Mouse (Mus musculus): ENCODE measurements around the gene Nfatc4. TPM values are rescaled to one million over a fixed set of nuclear protein-coding genes. Genes with fewer than 3 reads are reported as not detected.

Gene Nfatc4
- polyA plus RNA-seq, 1 experiment from 2014 or later = 39.9 TPM

- no peaks in the 10 kb centered on the region for H3K36me3 ChIP-seq
- no peak overlapping the region for H3K4me3 ChIP-seq (replicated peaks)
- WGBS = 31% methylated on average over 6 of the region's 6 CpGs
- H3K4me2 ChIP-seq = no peak overlapping the region
- no peaks in the 10 kb centered on the region for H3K9me3 ChIP-seq (replicated peaks)
- H3K27ac ChIP-seq = no peak overlapping the region
- peaks cover 56% of the 10 kb centered on the region for H3K4me1 ChIP-seq
- H3K27me3 ChIP-seq = peaks cover 50% of the 10 kb centered on the region
- no peak for ATAC-seq (replicated peaks; ENCODE audit: low FRiP score)
- H3K9ac ChIP-seq = no peak overlapping the region
Measured at GRCm38 (mm10) chr14:55785195-55785594, 37.7 kb upstream of the Nfatc4 start.

GRCm38 (mm10) chr14:55787731-55788130 is 35.2 kb upstream of the Nfatc4 start:
- no peaks in the 10 kb centered on the region for H3K36me3 ChIP-seq
- 0 out of 2 replicates have a peak overlapping the region, but pooled peaks have one; percentile 40 for H3K9ac ChIP-seq
- peak overlapping the region; percentile 83 for H3K4me2 ChIP-seq
- ATAC-seq (replicated peaks; ENCODE audit: low FRiP score) = no peak
- no peak overlapping the region for H3K27ac ChIP-seq
- peaks cover 38% of the 10 kb centered on the region for H3K4me1 ChIP-seq
- H3K9me3 ChIP-seq (replicated peaks) = no peaks in the 10 kb centered on the region
- peak overlapping the region; percentile 51 for H3K4me3 ChIP-seq (replicated peaks)
- WGBS = 31% methylated on average over 11 of the region's 11 CpGs
- H3K27me3 ChIP-seq = peaks cover 36% of the 10 kb centered on the region

- Histone ChIP-seq H3K4me3 (replicated peaks) (peak within 1 kb of the TSS; percentile 51), H3K9me3 (replicated peaks) (no peaks in the 10 kb centered on the region), H3K27ac (no peak within 1 kb of the TSS), H3K4me2 (peak within 1 kb of the TSS; percentile 83), H3K4me1 (peaks cover 31% of the 10 kb centered on the region), H3K27me3 (peaks cover 34% of the 10 kb centered on the region), H3K36me3 (no peaks in the 10 kb centered on the region), H3K9ac (peak within 1 kb of the TSS; percentile 40; the same call in 1 of the 2 replicates)
- WGBS = 3% methylated on average over 40 of the region's 40 CpGs
- ATAC-seq (replicated peaks; ENCODE audit: low FRiP score) = peak; percentile 19; the same call in 1 of the 2 replicates
Measured at GRCm38 (mm10) chr14:55788256-55789050, 34.5 kb upstream of the Nfatc4 start, which contains the start of gene Ripk3. Ripk3 (minus strand) TSS chr14:55788865.

GRCm38 (mm10) chr14:55793461-55793860 is 29.5 kb upstream of the Nfatc4 start:
- Histone ChIP-seq H3K9me3 (replicated peaks) (no peaks in the 10 kb centered on the region), H3K4me1 (peaks cover 16% of the 10 kb centered on the region)
- ATAC-seq (replicated peaks; ENCODE audit: low FRiP score) = no peak

GRCm38 (mm10) chr14:55793946-55794345 is 29.0 kb upstream of the Nfatc4 start:
- H3K36me3 ChIP-seq = no peaks in the 10 kb centered on the region
- no peak overlapping the region for H3K27ac ChIP-seq
- H3K9me3 ChIP-seq (replicated peaks) = no peaks in the 10 kb centered on the region
- H3K27me3 ChIP-seq = 0 out of 2 replicates have a peak, but pooled peaks cover 5% of the 10 kb centered on the region
- peaks cover 11% of the 10 kb centered on the region for H3K4me1 ChIP-seq
- no peak overlapping the region for H3K4me3 ChIP-seq (replicated peaks)
- WGBS = 45% methylated on average over 2 of the region's 2 CpGs
- H3K9ac ChIP-seq = no peak overlapping the region
- no peak overlapping the region for H3K4me2 ChIP-seq
- no peak for ATAC-seq (replicated peaks; ENCODE audit: low FRiP score)

More at GRCm38 (mm10) chr14:55793461-55793860, 29.5 kb upstream of the Nfatc4 start:
- H3K27me3 ChIP-seq = 0 out of 2 replicates have a peak, but pooled peaks cover 5% of the 10 kb centered on the region
- no peak overlapping the region for H3K9ac ChIP-seq
- no peak overlapping the region for H3K4me2 ChIP-seq
- WGBS = 54% methylated on average over 2 of the region's 2 CpGs
- no peak overlapping the region for H3K27ac ChIP-seq
- no peak overlapping the region for H3K4me3 ChIP-seq (replicated peaks)
- no peaks in the 10 kb centered on the region for H3K36me3 ChIP-seq

- Histone ChIP-seq H3K27me3 (no peaks in the 10 kb centered on the region), H3K4me1 (peaks cover 11% of the 10 kb centered on the region; the same call in 1 of the 2 replicates), H3K9ac (no peak overlapping the region), H3K4me3 (replicated peaks) (no peak overlapping the region), H3K9me3 (replicated peaks) (no peaks in the 10 kb centered on the region), H3K4me2 (no peak overlapping the region), H3K27ac (peak overlapping the region; percentile 22; the same call in 1 of the 2 replicates), H3K36me3 (no peaks in the 10 kb centered on the region)
- ATAC-seq (replicated peaks; ENCODE audit: low FRiP score) = no peak
- 71% methylated on average over 15 of the region's 15 CpGs for WGBS
Measured at GRCm38 (mm10) chr14:55795380-55796163, 27.4 kb upstream of the Nfatc4 start.

GRCm38 (mm10) chr14:55814885-55815284 is 8.1 kb upstream of the Nfatc4 start:
- peaks cover 5% of the 10 kb centered on the region; the same call in 1 of the 2 replicates for H3K4me1 ChIP-seq
- H3K4me2 ChIP-seq = peak overlapping the region; percentile 74
- peak; percentile 84 for ATAC-seq (replicated peaks; ENCODE audit: low FRiP score)
- peak overlapping the region; percentile 35; the same call in 1 of the 2 replicates for H3K9ac ChIP-seq
- H3K9me3 ChIP-seq (replicated peaks) = no peaks in the 10 kb centered on the region
- H3K36me3 ChIP-seq = no peaks in the 10 kb centered on the region
- H3K27ac ChIP-seq = peak overlapping the region; percentile 66
- 0 out of 2 replicates have a peak, but pooled peaks cover 4% of the 10 kb centered on the region for H3K27me3 ChIP-seq
- 24% methylated on average over 16 of the region's 16 CpGs for WGBS
- H3K4me3 ChIP-seq (replicated peaks) = peak overlapping the region; percentile 55

GRCm38 (mm10) chr14:55815310-55815751 is 7.6 kb upstream of the Nfatc4 start:
- Histone ChIP-seq H3K4me3 (replicated peaks) (peak overlapping the region; percentile 55), H3K36me3 (no peaks in the 10 kb centered on the region), H3K4me2 (peak overlapping the region; percentile 74), H3K27me3 (0 out of 2 replicates have a peak, but pooled peaks cover 4% of the 10 kb centered on the region), H3K4me1 (peaks cover 5% of the 10 kb centered on the region; the same call in 1 of the 2 replicates), H3K27ac (peak overlapping the region; percentile 66), H3K9me3 (replicated peaks) (no peaks in the 10 kb centered on the region), H3K9ac (peak overlapping the region; percentile 35; the same call in 1 of the 2 replicates)
- peak; percentile 78 for ATAC-seq (replicated peaks; ENCODE audit: low FRiP score)
- WGBS = 21% methylated on average over 17 of the region's 17 CpGs

- Histone ChIP-seq H3K27ac (no peak overlapping the region), H3K4me1 (peaks cover 27% of the 10 kb centered on the region), H3K9me3 (replicated peaks) (no peaks in the 10 kb centered on the region), H3K4me2 (no peak overlapping the region), H3K9ac (no peak overlapping the region), H3K4me3 (replicated peaks) (no peak overlapping the region), H3K27me3 (no peaks in the 10 kb centered on the region), H3K36me3 (no peaks in the 10 kb centered on the region)
- WGBS = 82% methylated on average over 7 of the region's 7 CpGs
- no peak for ATAC-seq (replicated peaks; ENCODE audit: low FRiP score)
Measured at GRCm38 (mm10) chr14:55819845-55820405, 3.0 kb upstream of the Nfatc4 start.

- Histone ChIP-seq H3K4me1 (peaks cover 30% of the 10 kb centered on the region), H3K9me3 (replicated peaks) (no peaks in the 10 kb centered on the region; the same call in 1 of the 2 replicates), H3K27ac (no peak overlapping the region), H3K36me3 (no peaks in the 10 kb centered on the region), H3K9ac (no peak overlapping the region), H3K4me3 (replicated peaks) (no peak overlapping the region), H3K27me3 (no peaks in the 10 kb centered on the region), H3K4me2 (no peak overlapping the region)
- no peak for ATAC-seq (replicated peaks; ENCODE audit: low FRiP score)
- 83% methylated on average over 9 of the region's 9 CpGs for WGBS
Measured at GRCm38 (mm10) chr14:55820576-55820975, 2.4 kb upstream of the Nfatc4 start.

GRCm38 (mm10) chr14:55822435-55822990 is 431 bp upstream of the Nfatc4 start:
- 0 out of 2 replicates have a peak, but pooled peaks cover 6% of the 10 kb centered on the region for H3K27me3 ChIP-seq
- H3K4me2 ChIP-seq = peak overlapping the region; percentile 90
- peaks cover 47% of the 10 kb centered on the region for H3K4me1 ChIP-seq
- peak; percentile 15; the same call in 1 of the 2 replicates for ATAC-seq (replicated peaks; ENCODE audit: low FRiP score)
- H3K27ac ChIP-seq = peak overlapping the region; percentile 98
- no peaks in the 10 kb centered on the region; the same call in 1 of the 2 replicates for H3K9me3 ChIP-seq (replicated peaks)
- H3K9ac ChIP-seq = peak overlapping the region; percentile 83
- 0 out of 2 replicates have a peak, but pooled peaks cover 2% of the 10 kb centered on the region for H3K36me3 ChIP-seq
- H3K4me3 ChIP-seq (replicated peaks) = peak overlapping the region; percentile 71
- WGBS = 3% methylated on average over 13 of the region's 13 CpGs
